Mouse (Mus musculus): Measurements from ENCODE around the gene Arf6. TPM values are rescaled to one million over a fixed set of nuclear protein-coding genes. Genes with fewer than 3 reads are reported as not detected.
"Not testable (repeated sequence)": the region's sequence is repeated elsewhere in the genome, so short reads cannot be mapped to it uniquely, and the experiment has no call there.

Gene Arf6
- total RNA-seq, 2 experiments from 2014 or later: 21.1 to 49.0 TPM

GRCm38 (mm10) chr12:69372731-69373331, 881 bp downstream of the Arf6 start:
- peak; percentile 40 for ATAC-seq (replicated peaks; ENCODE audit: low FRiP score, poor library complexity, severe bottlenecking)

- no peak for ATAC-seq (replicated peaks; ENCODE audit: low FRiP score, poor library complexity, severe bottlenecking)
Observed at GRCm38 (mm10) chr12:69373850-69374766, 2.2 kb downstream of the Arf6 start.

- ATAC-seq (replicated peaks; ENCODE audit: low FRiP score, poor library complexity, severe bottlenecking): no peak
Observed at GRCm38 (mm10) chr12:69376132-69376531, 4.2 kb downstream of the Arf6 start.

- no peak for ATAC-seq (replicated peaks; ENCODE audit: low FRiP score, poor library complexity, severe bottlenecking)
Observed at GRCm38 (mm10) chr12:69377188-69377587, 5.2 kb downstream of the Arf6 start.

GRCm38 (mm10) chr12:69377636-69378035, 5.7 kb downstream of the Arf6 start:
- not testable (repeated sequence) for ATAC-seq (replicated peaks; ENCODE audit: low FRiP score, poor library complexity, severe bottlenecking)

GRCm38 (mm10) chr12:69378558-69379454, 6.9 kb downstream of the Arf6 start:
- ATAC-seq (replicated peaks; ENCODE audit: low FRiP score, poor library complexity, severe bottlenecking): no peak

- ATAC-seq (replicated peaks; ENCODE audit: low FRiP score, poor library complexity, severe bottlenecking): no peak
Observed at GRCm38 (mm10) chr12:69382880-69383279, 10.9 kb downstream of the Arf6 start.

GRCm38 (mm10) chr12:69384606-69385005, 12.7 kb downstream of the Arf6 start:
- ATAC-seq (replicated peaks; ENCODE audit: low FRiP score, poor library complexity, severe bottlenecking): no peak

GRCm38 (mm10) chr12:69385542-69386280, 13.8 kb downstream of the Arf6 start:
- ATAC-seq (replicated peaks; ENCODE audit: low FRiP score, poor library complexity, severe bottlenecking): no peak

GRCm38 (mm10) chr12:69386281-69386732, 14.4 kb downstream of the Arf6 start:
- ATAC-seq (replicated peaks; ENCODE audit: low FRiP score, poor library complexity, severe bottlenecking): not testable (repeated sequence)

- ATAC-seq (replicated peaks; ENCODE audit: low FRiP score, poor library complexity, severe bottlenecking): 0 out of 2 replicates have a peak, but pooled peaks have one; percentile 25
Observed at GRCm38 (mm10) chr12:69388321-69388869, 16.4 kb downstream of the Arf6 start.

- ATAC-seq (replicated peaks; ENCODE audit: low FRiP score, poor library complexity, severe bottlenecking): no peak
Observed at GRCm38 (mm10) chr12:69389273-69389938, 17.5 kb downstream of the Arf6 start.

GRCm38 (mm10) chr12:69390000-69390698, 18.2 kb downstream of the Arf6 start:
- ATAC-seq (replicated peaks; ENCODE audit: low FRiP score, poor library complexity, severe bottlenecking): no peak

- no peak for ATAC-seq (replicated peaks; ENCODE audit: low FRiP score, poor library complexity, severe bottlenecking)
Observed at GRCm38 (mm10) chr12:69393076-69393475, 21.1 kb downstream of the Arf6 start.

GRCm38 (mm10) chr12:69394456-69394855, 22.5 kb downstream of the Arf6 start:
- ATAC-seq (replicated peaks; ENCODE audit: low FRiP score, poor library complexity, severe bottlenecking): no peak

GRCm38 (mm10) chr12:69400367-69400766, 28.4 kb downstream of the Arf6 start:
- ATAC-seq (replicated peaks; ENCODE audit: low FRiP score, poor library complexity, severe bottlenecking): no peak

- ATAC-seq (replicated peaks; ENCODE audit: low FRiP score, poor library complexity, severe bottlenecking): no peak
Observed at GRCm38 (mm10) chr12:69400871-69401286, 28.9 kb downstream of the Arf6 start.

- no peak for ATAC-seq (replicated peaks; ENCODE audit: low FRiP score, poor library complexity, severe bottlenecking)
Observed at GRCm38 (mm10) chr12:69402100-69402499, 30.1 kb downstream of the Arf6 start.

Data from erythroblast, adult 5-6 weeks (primary cell).